Mouse (Mus musculus): Measurements from ENCODE around the gene 4930438A08Rik.

DNA sequence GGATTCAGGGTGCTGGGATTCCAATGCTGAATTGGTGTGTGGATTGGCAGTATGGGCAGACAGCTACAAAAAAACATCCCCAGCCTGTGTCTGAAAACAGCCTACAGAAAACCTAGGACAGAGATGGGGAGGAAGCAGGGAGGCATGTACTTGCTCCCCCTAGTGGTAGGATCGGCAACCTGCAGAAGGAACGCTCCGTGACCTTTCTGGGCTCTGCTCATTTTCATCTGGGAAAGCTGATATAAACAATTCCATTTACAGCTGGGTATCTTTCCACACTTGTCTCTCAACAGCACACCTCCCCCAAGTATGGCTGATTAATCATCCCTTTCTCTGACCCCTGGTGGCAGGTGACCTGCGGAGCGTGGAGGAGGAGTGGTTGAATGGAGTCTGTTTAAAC, 48.9 kb upstream of the 4930438A08Rik start:
- TF ChIP-seq CTCF (IDR thresholded peaks at IDR 0.05; ENCODE audit: control insufficient read depth, insufficient read depth, low read length) = peak; percentile 98
- TF ChIP-seq POLR2A (IDR thresholded peaks at IDR 0.05; ENCODE audit: borderline replicate concordance, control insufficient read depth, low read depth, low read length) = no peak
